Mouse (Mus musculus) hindbrain, embryonic 13.5 days (tissue): ENCODE results near the gene Hist1h2ad. TPM values are rescaled to one million over a fixed set of nuclear protein-coding genes. Genes with fewer than 3 reads are reported as not detected.

Experiments used
- microRNA-seq: library from miRNA; unstranded; fragments of <30 nt; microRNA quantifications from one replicate; pipeline ENCODE4, GENCODE M21; 2016
- polyA plus RNA-seq: library from polyadenylated mRNA; unstranded; fragments of >200 nt; fragmentation: Nextera tagmentation; extraction: Ambion mirVana; gene quantifications from 2 replicates; pipeline ENCODE4 v1.2.1, GENCODE M21; 2015

Hist1h2ad gene
- polyA plus RNA-seq, 1 experiment from 2014 or later = 0.61 TPM

Small RNA genes within 50 kb of the gene (microRNA-seq; reads per million reads assigned to microRNA genes)
- not detected for gene Gm44297
- not detected for gene Gm44359
- gene Gm44394 = not detected

Other genes starting within 250 kb of the Hist1h2ad start
- gene Zfp322a, start 205.2 kb upstream of the Hist1h2ad start, polyA plus RNA-seq = 54.5 and 58.1 TPM in 2 replicates
- gene Abt1, start 150.5 kb upstream of the Hist1h2ad start, polyA plus RNA-seq = 9.9 and 10.2 TPM in 2 replicates
- gene Btn1a1, start 108.5 kb upstream of the Hist1h2ad start, polyA plus RNA-seq = 0.06 TPM in 1 of 2 replicates, not detected in the other
- gene Btn2a2, start 85.5 kb upstream of the Hist1h2ad start, polyA plus RNA-seq = 0.12 TPM in 1 of 2 replicates, not detected in the other
- gene Hist1h4h, start 43.3 kb upstream of the Hist1h2ad start, polyA plus RNA-seq = 4.2 and 5.7 TPM in 2 replicates
- 2.4 TPM in 1 of 2 replicates, not detected in the other for gene Hist1h2af, start 40.5 kb upstream of the Hist1h2ad start, polyA plus RNA-seq
- 1.8 and 3.0 TPM in 2 replicates for gene Hist1h3g, start 39.0 kb upstream of the Hist1h2ad start, polyA plus RNA-seq
- 0.29 TPM in 1 of 2 replicates, not detected in the other for gene Hist1h2bh, start 31.0 kb upstream of the Hist1h2ad start, polyA plus RNA-seq
- gene Hist1h3f, start 30.3 kb upstream of the Hist1h2ad start, polyA plus RNA-seq = 0.38 TPM in 1 of 2 replicates, not detected in the other
- 0.83 TPM in 1 of 2 replicates, not detected in the other for gene Hist1h4f, start 22.7 kb upstream of the Hist1h2ad start, polyA plus RNA-seq
- gene Hist1h1d, start 21.1 kb upstream of the Hist1h2ad start, polyA plus RNA-seq = 0.10 and 0.16 TPM in 2 replicates
- 2.1 and 2.8 TPM in 2 replicates for gene Hist1h3e, start 12.0 kb upstream of the Hist1h2ad start, polyA plus RNA-seq
- 26.4 and 29.3 TPM in 2 replicates for gene Hist1h2ae, start 3.2 kb upstream of the Hist1h2ad start, polyA plus RNA-seq
- 2.8 TPM in 2 replicates for gene Hist1h2bg, start 3.0 kb upstream of the Hist1h2ad start, polyA plus RNA-seq
- gene Hist1h2bf, start 185 bp upstream of the Hist1h2ad start, polyA plus RNA-seq = 1.2 and 3.0 TPM in 2 replicates
- 1.6 and 2.7 TPM in 2 replicates for gene Hist1h3d, start 1.4 kb downstream of the Hist1h2ad start, polyA plus RNA-seq
- gene Hist1h4d, start 7.2 kb downstream of the Hist1h2ad start, polyA plus RNA-seq = 50.0 and 52.6 TPM in 2 replicates
- gene Hist1h2be, start 46.7 kb downstream of the Hist1h2ad start, polyA plus RNA-seq = 1.2 and 1.6 TPM in 2 replicates
- 7.9 and 8.8 TPM in 2 replicates for gene Hist1h1e, start 48.2 kb downstream of the Hist1h2ad start, polyA plus RNA-seq
- 0.38 and 0.54 TPM in 2 replicates for gene Hist1h2ac, start 109.6 kb downstream of the Hist1h2ad start, polyA plus RNA-seq
- 17.8 and 23.1 TPM in 2 replicates for gene Hist1h2bc, start 109.8 kb downstream of the Hist1h2ad start, polyA plus RNA-seq
- gene Hist1h1t, start 121.4 kb downstream of the Hist1h2ad start, polyA plus RNA-seq = not detected in 2 replicates
- gene Hist1h4c, start 124.1 kb downstream of the Hist1h2ad start, polyA plus RNA-seq = 3.9 and 4.4 TPM in 2 replicates
- gene Hfe, start 136.5 kb downstream of the Hist1h2ad start, polyA plus RNA-seq = 5.4 and 5.6 TPM in 2 replicates
- 8.8 and 9.7 TPM in 2 replicates for gene Hist1h1c, start 164.4 kb downstream of the Hist1h2ad start, polyA plus RNA-seq
- gene Hist1h3c, start 171.2 kb downstream of the Hist1h2ad start, polyA plus RNA-seq = 1.3 and 1.9 TPM in 2 replicates
- gene Hist1h2bb, start 172.4 kb downstream of the Hist1h2ad start, polyA plus RNA-seq = 0.86 and 1.7 TPM in 2 replicates
- 10.5 and 12.7 TPM in 2 replicates for gene Hist1h2ab, start 176.7 kb downstream of the Hist1h2ad start, polyA plus RNA-seq
- 4.2 and 4.4 TPM in 2 replicates for gene Hist1h3b, start 177.9 kb downstream of the Hist1h2ad start, polyA plus RNA-seq
- 1.4 TPM in 1 of 2 replicates, not detected in the other for gene Hist1h4b, start 182.6 kb downstream of the Hist1h2ad start, polyA plus RNA-seq
- not detected in 2 replicates for gene Hist1h4a, start 186.8 kb downstream of the Hist1h2ad start, polyA plus RNA-seq
- gene Hist1h3a, start 188.0 kb downstream of the Hist1h2ad start, polyA plus RNA-seq = 1.9 and 2.5 TPM in 2 replicates
- 0.56 and 1.2 TPM in 2 replicates for gene Hist1h1a, start 189.3 kb downstream of the Hist1h2ad start, polyA plus RNA-seq
- gene Trim38, start 195.5 kb downstream of the Hist1h2ad start, polyA plus RNA-seq = not detected in 2 replicates
- gene Slc17a2, start 232.6 kb downstream of the Hist1h2ad start, polyA plus RNA-seq = not detected in 2 replicates